Mouse (Mus musculus) myocyte (in vitro differentiated cells): ENCODE measurements around the gene Caln1. TPM values are rescaled to one million over a fixed set of nuclear protein-coding genes. Genes with fewer than 3 reads are reported as not detected.

ENCODE experiments used
- H3K27me3 ChIP-seq: one replicate; pipeline ENCODE4 v1.6.1; 2011; ENCODE audit not compliant: control insufficient read depth, insufficient read depth, insufficient read length
- H3K36me3 ChIP-seq: one replicate; pipeline ENCODE4 v1.6.1; 2011; ENCODE audit not compliant: control insufficient read depth, insufficient read depth
- H3K4me2 ChIP-seq: one replicate; pipeline ENCODE4 v1.6.1; 2011; ENCODE audit warnings: low read depth, control low read depth
- H3K4me3 ChIP-seq: one replicate; pipeline ENCODE4 v1.5.1; 2011; ENCODE audit warnings: mild to moderate bottlenecking, control low read depth, moderate library complexity
- H3K79me2 ChIP-seq: one replicate; pipeline ENCODE4 v1.6.1; 2011; ENCODE audit not compliant: control insufficient read depth, insufficient read depth
- H3ac ChIP-seq: one replicate; pipeline ENCODE4 v1.6.1; 2011; ENCODE audit not compliant: control insufficient read depth, insufficient read length
- CEBPB ChIP-seq: IDR thresholded peaks from 2 replicates; pipeline ENCODE4 v1.6.1; 2011; ENCODE audit warnings: mild to moderate bottlenecking, moderate library complexity; ENCODE audit not compliant: poor library complexity, insufficient read depth, severe bottlenecking
- E2F4 ChIP-seq: IDR thresholded peaks from one replicate; pipeline ENCODE4 v1.6.1; 2011; ENCODE audit warnings: mild to moderate bottlenecking, control low read depth, moderate library complexity; ENCODE audit not compliant: insufficient read depth
- MAX ChIP-seq: IDR thresholded peaks from one replicate; pipeline ENCODE4 v1.6.1; 2011; ENCODE audit warnings: low read depth, mild to moderate bottlenecking, control low read depth
- MYOD1 ChIP-seq, 3 experiments: IDR thresholded peaks; one replicate each; pipeline ENCODE4 v1.6.1; 2011; ENCODE audit warnings: control low read depth in 2 of 3, low read depth in 2 of 3, mild to moderate bottlenecking in 2 of 3, moderate library complexity in 1 of 3; ENCODE audit not compliant: insufficient read length in 2 of 3, control insufficient read depth in 1 of 3
- MYOG ChIP-seq, 3 experiments: IDR thresholded peaks; one replicate each; pipeline ENCODE4 v1.6.1; 2011; ENCODE audit warnings: control low read depth in 2 of 3, low read depth in 2 of 3, mild to moderate bottlenecking in 2 of 3; ENCODE audit not compliant: insufficient read length in 2 of 3, control insufficient read depth in 1 of 3, insufficient read depth in 1 of 3
- POLR2A ChIP-seq: IDR thresholded peaks from one replicate; pipeline ENCODE4 v1.6.1; 2011; ENCODE audit warnings: low read depth, mild to moderate bottlenecking, control low read depth, moderate library complexity; ENCODE audit not compliant: insufficient read length
- POLR2AphosphoS2 ChIP-seq: IDR thresholded peaks from one replicate; pipeline ENCODE4 v1.6.1; 2011; ENCODE audit warnings: low read depth, control low read depth; ENCODE audit not compliant: insufficient read length
- REST ChIP-seq: IDR thresholded peaks from one replicate; pipeline ENCODE4 v1.6.1; 2011; ENCODE audit warnings: mild to moderate bottlenecking, control low read depth, moderate library complexity; ENCODE audit not compliant: insufficient read depth, insufficient read length
- SRF ChIP-seq: IDR thresholded peaks from one replicate; pipeline ENCODE4 v1.6.1; 2011; ENCODE audit warnings: low read depth; ENCODE audit not compliant: control insufficient read depth, insufficient read length
- TCF12 ChIP-seq: IDR thresholded peaks from one replicate; pipeline ENCODE4 v1.6.1; 2011; ENCODE audit warnings: mild to moderate bottlenecking, control low read depth; ENCODE audit not compliant: poor library complexity, insufficient read depth, severe bottlenecking
- TCF3 ChIP-seq: IDR thresholded peaks from one replicate; pipeline ENCODE4 v1.6.1; 2011; ENCODE audit warnings: low read depth, control low read depth; ENCODE audit not compliant: insufficient read length
- USF1 ChIP-seq: IDR thresholded peaks from one replicate; pipeline ENCODE4 v1.6.1; 2011; ENCODE audit warnings: low read depth, mild to moderate bottlenecking, control low read depth, moderate library complexity
- polyA plus RNA-seq: library from polyadenylated mRNA; unstranded; fragments of >200 nt; fragmentation: generic; extraction: Trizol; gene quantifications from one replicate; pipeline ENCODE4 v1.2.1, GENCODE M21; 2012; ENCODE audit warnings: missing spikeins

The Caln1 gene
- polyA plus RNA-seq, 1 experiment: not detected

DNA sequence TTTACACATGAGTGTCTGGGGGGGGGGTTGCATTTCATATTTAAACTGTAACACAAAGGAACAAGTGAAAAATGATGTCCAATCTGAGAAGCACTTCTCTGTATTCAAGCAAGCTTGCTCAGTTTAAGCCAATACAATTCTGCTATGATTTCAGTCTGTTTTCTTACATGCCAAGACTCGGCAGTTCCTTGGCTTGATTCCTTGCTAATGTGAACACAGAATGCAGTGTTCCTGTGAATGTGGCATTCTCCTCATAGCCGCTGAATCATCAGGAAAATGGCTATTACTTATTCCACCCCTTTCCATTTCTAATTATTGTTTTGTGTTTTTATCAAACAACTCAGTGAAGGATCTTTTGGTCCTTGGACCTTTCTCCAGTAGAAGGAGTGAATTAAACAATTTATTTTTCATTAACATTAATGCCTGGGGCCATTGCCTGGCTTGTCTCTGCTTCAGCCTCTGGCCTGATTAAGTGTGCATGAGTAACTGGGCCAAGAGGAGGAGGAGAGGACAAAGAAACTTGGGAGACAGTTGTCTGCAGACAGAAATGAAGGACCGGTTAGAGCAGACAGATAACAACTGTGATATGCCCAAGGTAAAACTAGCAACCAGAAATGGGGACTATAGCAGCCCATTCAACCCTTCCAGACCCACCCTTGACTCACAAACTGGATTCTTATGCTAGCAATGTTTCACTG, 423.6 kb downstream of the Caln1 start:
- no peak overlapping the region for H3K4me2 ChIP-seq
- H3K4me3 ChIP-seq: no peak overlapping the region
- no peaks in the 10 kb centered on the region for H3K79me2 ChIP-seq
- no peaks in the 10 kb centered on the region for H3K36me3 ChIP-seq
- no peak for TF ChIP-seq MAX
- TF ChIP-seq POLR2AphosphoS2: no peak
- no peak for TF ChIP-seq CEBPB
- no peak for TF ChIP-seq MYOG (IDR thresholded peaks at IDR 0.05; ENCODE audit: control insufficient read depth in 1 of 3, insufficient read depth in 1 of 3, insufficient read length in 2 of 3, low read depth in 2 of 3)
- no peak for TF ChIP-seq REST
- TF ChIP-seq POLR2A: no peak
- TF ChIP-seq USF1: no peak
- no peak for TF ChIP-seq E2F4
- TF ChIP-seq TCF3: no peak
- no peak for TF ChIP-seq MYOD1 (IDR thresholded peaks at IDR 0.05; ENCODE audit: control insufficient read depth in 1 of 3, insufficient read length in 2 of 3, low read depth in 2 of 3)
- no peak for TF ChIP-seq SRF
- H3ac ChIP-seq: no peak overlapping the region
- H3K27me3 ChIP-seq: no peaks in the 10 kb centered on the region

DNA sequence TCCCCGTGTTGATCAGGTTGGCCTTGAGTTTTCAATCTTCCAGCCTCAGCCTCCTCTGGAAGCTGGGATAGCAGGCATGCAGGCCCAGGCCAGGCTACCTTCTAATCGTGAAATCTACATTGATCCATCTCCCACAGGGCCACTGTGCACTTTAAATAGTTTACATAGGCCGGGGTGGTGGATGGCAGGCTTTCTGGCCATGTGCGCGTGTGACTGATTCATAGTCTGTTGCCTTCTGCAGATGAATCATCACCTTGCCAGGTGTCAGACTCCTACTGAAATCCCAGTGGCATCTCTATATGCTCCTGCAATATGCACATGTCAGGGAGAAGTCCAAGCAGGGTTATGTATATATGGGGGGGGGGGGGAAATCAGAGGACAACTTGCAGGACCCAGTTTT, 428.5 kb downstream of the Caln1 start:
- Histone ChIP-seq H3K79me2 (no peaks in the 10 kb centered on the region), H3K27me3 (no peaks in the 10 kb centered on the region), H3K4me2 (no peak overlapping the region), H3K4me3 (no peak overlapping the region), H3K36me3 (no peaks in the 10 kb centered on the region), H3ac (no peak overlapping the region)
- no peak for TF ChIP-seq MAX
- TF ChIP-seq CEBPB: no peak
- TF ChIP-seq REST: no peak
- TF ChIP-seq TCF3: no peak
- no peak for TF ChIP-seq E2F4
- no peak for TF ChIP-seq TCF12

GRCm38 (mm10) chr5:130810314-130810713, 441.1 kb downstream of the Caln1 start:
- no peak for TF ChIP-seq POLR2AphosphoS2
- TF ChIP-seq MYOG (IDR thresholded peaks at IDR 0.05; ENCODE audit: control insufficient read depth in 1 of 3, insufficient read depth in 1 of 3, insufficient read length in 2 of 3, low read depth in 2 of 3): no peak
- no peak for TF ChIP-seq MAX
- no peak for TF ChIP-seq TCF3
- TF ChIP-seq MYOD1 (IDR thresholded peaks at IDR 0.05; ENCODE audit: control insufficient read depth in 1 of 3, insufficient read length in 2 of 3, low read depth in 2 of 3): no peak
- no peak for TF ChIP-seq E2F4
- no peak for TF ChIP-seq POLR2A
- no peak for TF ChIP-seq SRF
- no peak for TF ChIP-seq TCF12
- no peak for TF ChIP-seq USF1
- no peak for TF ChIP-seq CEBPB
- no peak for TF ChIP-seq REST
- Histone ChIP-seq H3K4me2 (no peak overlapping the region), H3ac (no peak overlapping the region), H3K36me3 (no peaks in the 10 kb centered on the region), H3K4me3 (no peak overlapping the region), H3K27me3 (no peaks in the 10 kb centered on the region), H3K79me2 (no peaks in the 10 kb centered on the region)

DNA sequence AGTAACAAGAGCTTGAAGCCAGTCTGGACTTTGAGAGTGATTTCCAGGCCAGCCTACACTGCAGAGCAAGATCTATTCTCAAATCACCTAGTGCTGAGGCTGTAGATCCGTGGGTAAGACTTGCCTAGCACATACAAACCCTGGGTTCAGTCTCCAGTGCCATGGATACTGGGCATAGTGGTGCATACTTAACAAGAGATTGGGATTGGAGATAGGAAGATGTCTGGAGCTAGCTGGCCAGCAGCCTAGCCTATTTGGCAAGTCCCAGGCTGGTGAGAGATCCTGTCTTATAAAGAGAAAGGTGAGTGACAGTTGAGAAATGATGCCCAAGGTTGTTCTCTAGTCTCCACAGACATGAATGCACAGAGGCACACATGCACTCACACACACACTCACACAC, 441.6 kb downstream of the Caln1 start:
- Histone ChIP-seq H3K79me2 (no peaks in the 10 kb centered on the region), H3ac (no peak overlapping the region), H3K4me2 (no peak overlapping the region), H3K27me3 (no peaks in the 10 kb centered on the region), H3K4me3 (no peak overlapping the region), H3K36me3 (no peaks in the 10 kb centered on the region)
- TF ChIP-seq TCF3 (no peak), POLR2A (no peak), SRF (no peak), POLR2AphosphoS2 (no peak), TCF12 (no peak)

GRCm38 (mm10) chr5:130811266-130811665, 442.0 kb downstream of the Caln1 start:
- TF ChIP-seq REST: no peak
- TF ChIP-seq MAX: no peak
- TF ChIP-seq CEBPB: no peak
- TF ChIP-seq POLR2AphosphoS2: no peak
- no peak for TF ChIP-seq TCF12
- TF ChIP-seq TCF3: no peak
- Histone ChIP-seq H3K27me3 (no peaks in the 10 kb centered on the region), H3K36me3 (no peaks in the 10 kb centered on the region), H3K79me2 (no peaks in the 10 kb centered on the region), H3K4me2 (no peak overlapping the region), H3ac (no peak overlapping the region), H3K4me3 (no peak overlapping the region)
